Mouse (Mus musculus) heart, adult 2 months (tissue): ENCODE measurements around the gene Dynlrb1. TPM values are rescaled to one million over a fixed set of nuclear protein-coding genes. Genes with fewer than 3 reads are reported as not detected.

Experiments
- DNase-seq, 2 experiments: peaks; one replicate each; pipeline ENCODE4 v3.0.0; 2021
- H3K27ac ChIP-seq: fragments of 200-600 bp; 2 replicates; pipeline ENCODE4 v1.8.1; 2022
- H3K27me3 ChIP-seq: fragments of 200-500 bp; 2 replicates; pipeline ENCODE4 v1.6.1; 2012; ENCODE audit warnings: mild to moderate bottlenecking, low read length, inconsistent platforms, mixed read lengths; ENCODE audit not compliant: control insufficient read depth, insufficient read depth
- H3K36me3 ChIP-seq: fragments of 200-500 bp; 2 replicates; pipeline ENCODE4 v1.6.1; 2012; ENCODE audit warnings: low read length, inconsistent platforms; ENCODE audit not compliant: control insufficient read depth, insufficient read depth
- H3K4me1 ChIP-seq: fragments of 200-500 bp; 2 replicates; pipeline ENCODE4 v1.6.1; 2011; ENCODE audit warnings: low read length; ENCODE audit not compliant: control insufficient read depth, insufficient read depth
- H3K4me3 ChIP-seq: fragments of 200-600 bp; 2 replicates; pipeline ENCODE4 v1.8.1; 2022
- H3K79me2 ChIP-seq: fragments of 200-500 bp; replicated peaks from 2 replicates; pipeline ENCODE4 v1.6.1; 2012; ENCODE audit warnings: mild to moderate bottlenecking, inconsistent platforms, low read length, moderate library complexity, mixed read lengths; ENCODE audit not compliant: control insufficient read depth, insufficient read depth
- H3K9ac ChIP-seq: fragments of 200-500 bp; 2 replicates; pipeline ENCODE4 v1.6.1; 2012; ENCODE audit warnings: low read depth, mild to moderate bottlenecking, control low read depth, inconsistent platforms, low read length, mixed read lengths
- CTCF ChIP-seq: fragments of 200-600 bp; IDR thresholded peaks from 2 replicates; pipeline ENCODE4 v1.8.1; 2022; ENCODE audit warnings: antibody characterized with exemption, mild to moderate bottlenecking, moderate library complexity
- EP300 ChIP-seq: fragments of 200-500 bp; IDR thresholded peaks from 2 replicates; pipeline ENCODE4 v1.6.1; 2011; ENCODE audit warnings: low read depth, low read length, control low read depth; ENCODE audit not compliant: insufficient read depth
- POLR2A ChIP-seq: fragments of 200-500 bp; IDR thresholded peaks from 2 replicates; pipeline ENCODE4 v1.6.1; 2011; ENCODE audit warnings: mild to moderate bottlenecking, low read depth, low read length, control low read depth; ENCODE audit not compliant: insufficient read depth
- WGBS: fragments of 180-500 bp; shearing (Covaris S2); methylation state at CpG from one replicate; pipeline ENCODE4 v1.1.7; 2018; 5-methylcytosine and 5-hydroxymethylcytosine counted together
- intact Hi-C: fragments of 180-260 bp; cut with DNase I; formaldehyde crosslinking; loops from one replicate; pipeline ENCODE4 v1.15.1; 2025
- long read RNA-seq: library from polyadenylated mRNA; stranded (forward); transcript quantifications from one replicate; pipeline ENCODE4 v2.0.0, GENCODE M21; 2021
- polyA plus RNA-seq: library from polyadenylated mRNA; depleted of rRNA; stranded (reverse); fragments of >200 nt; gene quantifications from 2 replicates; pipeline ENCODE4 v1.2.3, GENCODE M21; 2012; rRNA removed
- total RNA-seq, 2 experiments: library from RNA; stranded (reverse); gene quantifications; 2 replicates each; pipeline ENCODE4 v1.2.3; 2021

Gene Dynlrb1
- total RNA-seq (100 to 1,000 TPM; 163 to 165 TPM), polyA plus RNA-seq (359 and 543 TPM in 2 replicates)
- long read RNA-seq, transcript Dynlrb1-202 (4 exons, 684 nt): major isoform, 94 of 110 reads
- long read RNA-seq, partial matches to known transcripts: 5 of 110 reads
- long read RNA-seq, other reads (novel, unspliced or antisense): 6 of 110 reads

DNA sequence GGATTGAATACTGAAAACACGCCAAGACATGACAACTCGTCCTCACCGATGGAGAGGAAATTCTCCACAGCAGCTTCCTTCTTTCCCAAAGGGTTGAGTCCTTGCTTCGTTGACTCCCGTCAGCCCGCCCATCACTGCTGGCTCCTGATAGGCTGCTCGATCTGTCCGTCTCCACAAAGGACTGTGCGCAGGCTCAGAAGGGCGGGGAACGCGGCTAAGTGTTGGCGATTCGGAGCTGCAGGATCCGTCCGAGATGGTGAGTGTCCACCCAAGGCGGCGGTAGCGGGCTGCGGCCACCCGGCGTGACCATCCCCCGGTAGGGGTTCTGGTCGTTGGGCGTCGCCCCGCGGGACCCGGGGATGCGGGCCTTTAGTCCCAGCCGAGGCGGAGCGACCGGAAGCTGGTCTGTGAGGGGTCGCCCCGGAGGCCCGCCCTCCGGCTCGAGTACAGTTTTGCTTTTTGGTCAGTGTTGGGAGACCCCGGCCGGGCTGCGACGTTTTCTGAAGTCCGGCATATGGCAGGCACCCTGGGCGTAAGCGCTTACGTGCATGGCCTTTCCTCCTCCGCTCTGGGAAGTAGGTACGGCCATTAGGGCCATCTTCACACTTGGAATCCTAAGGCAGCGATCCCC lies at the start of gene Dynlrb1:
Dynlrb1 (plus strand) TSS at position 172 of the 631 bp plus-strand sequence.
- intact Hi-C loops: loop anchor here (2.0 kb wide), 1 partner anchor 38 kb away; no protein-coding TSS in a partner anchor
- peaks cover 2% of the 10 kb centered on the region; the same call in 1 of the 2 replicates for H3K36me3 ChIP-seq
- no peaks in the 10 kb centered on the region for H3K27me3 ChIP-seq
- WGBS: under 1% methylated on average over 48 of the region's 50 CpGs
- peak within 1 kb of the TSS; percentile 76 for H3K9ac ChIP-seq
- peak; percentile 46 for TF ChIP-seq CTCF
- no peak for TF ChIP-seq EP300
- TF ChIP-seq POLR2A: peak; percentile 95
- H3K27ac ChIP-seq: peak within 1 kb of the TSS; percentile 98
- peak; percentile 99 to 100 for DNase-seq
- H3K4me1 ChIP-seq: peaks cover 9% of the 10 kb centered on the region
- peak within 1 kb of the TSS; percentile 68 for H3K4me3 ChIP-seq
- peaks cover 3% of the 10 kb centered on the region; the same call in 1 of the 2 replicates for H3K79me2 ChIP-seq

- intact Hi-C loops: no loop called here
- WGBS: 66% methylated on average over 2 of the region's 2 CpGs
- H3K4me1 ChIP-seq: no peaks in the 10 kb centered on the region
- H3K9ac ChIP-seq: no peak overlapping the region
- peaks cover 3% of the 10 kb centered on the region for H3K36me3 ChIP-seq
- no peaks in the 10 kb centered on the region for H3K79me2 ChIP-seq
- H3K4me3 ChIP-seq: no peak overlapping the region
- H3K27ac ChIP-seq: no peak overlapping the region
- 0 out of 2 replicates have a peak, but pooled peaks have one; percentile 26 for TF ChIP-seq EP300
- no peak for TF ChIP-seq POLR2A
- peak; percentile 87 for TF ChIP-seq CTCF
- DNase-seq: no peak
- H3K27me3 ChIP-seq: no peaks in the 10 kb centered on the region
Measured at GRCm38 (mm10) chr2:155207419-155207818, 28.9 kb upstream of the Dynlrb1 start.

GRCm38 (mm10) chr2:155223145-155223544 lies 13.2 kb upstream of the Dynlrb1 start:
- H3K4me1 ChIP-seq: peaks cover 8% of the 10 kb centered on the region
- H3K4me3 ChIP-seq: no peak overlapping the region
- no peak overlapping the region for H3K9ac ChIP-seq
- TF ChIP-seq EP300: no peak
- no peak for TF ChIP-seq CTCF
- TF ChIP-seq POLR2A: no peak
- H3K79me2 ChIP-seq: no peaks in the 10 kb centered on the region
- peaks cover 23% of the 10 kb centered on the region for H3K36me3 ChIP-seq
- 73% methylated on average over 2 of the region's 2 CpGs for WGBS
- intact Hi-C loops: no loop called here
- no peaks in the 10 kb centered on the region for H3K27me3 ChIP-seq
- DNase-seq: no peak
- H3K27ac ChIP-seq: peak overlapping the region; percentile 29

DNA sequence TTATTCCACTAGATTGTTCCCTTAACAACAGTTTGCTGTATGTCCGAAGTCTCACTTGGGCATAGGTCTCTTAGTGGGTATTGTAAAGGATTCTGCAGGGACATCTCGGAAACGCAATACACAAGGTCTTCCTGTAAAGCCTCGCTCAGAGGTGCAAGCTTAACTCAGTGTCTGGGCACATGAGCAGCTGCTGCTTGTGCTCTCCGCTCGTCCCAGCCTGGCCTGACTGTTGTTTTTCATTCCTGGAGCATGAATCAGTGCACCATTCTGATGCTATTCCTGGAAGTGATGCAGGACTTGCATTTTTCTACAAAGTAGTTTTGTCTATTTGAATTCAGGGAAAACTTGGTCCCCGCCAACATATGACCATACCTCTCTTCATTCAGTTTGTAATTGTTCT lies 11.6 kb upstream of the Dynlrb1 start:
- H3K27me3 ChIP-seq: no peaks in the 10 kb centered on the region
- H3K79me2 ChIP-seq: no peaks in the 10 kb centered on the region
- TF ChIP-seq EP300 (peak; percentile 54; the same call in 1 of the 2 replicates), POLR2A (peak; percentile 33; the same call in 1 of the 2 replicates), CTCF (no peak)
- H3K4me3 ChIP-seq: no peak overlapping the region
- no peak overlapping the region for H3K9ac ChIP-seq
- H3K36me3 ChIP-seq: peaks cover 23% of the 10 kb centered on the region
- intact Hi-C loops: no loop called here
- peak overlapping the region; percentile 70 for H3K27ac ChIP-seq
- H3K4me1 ChIP-seq: peaks cover 8% of the 10 kb centered on the region
- WGBS: 51% methylated on average over 7 of the region's 7 CpGs
- peak; percentile 38 to 63 for DNase-seq

DNA sequence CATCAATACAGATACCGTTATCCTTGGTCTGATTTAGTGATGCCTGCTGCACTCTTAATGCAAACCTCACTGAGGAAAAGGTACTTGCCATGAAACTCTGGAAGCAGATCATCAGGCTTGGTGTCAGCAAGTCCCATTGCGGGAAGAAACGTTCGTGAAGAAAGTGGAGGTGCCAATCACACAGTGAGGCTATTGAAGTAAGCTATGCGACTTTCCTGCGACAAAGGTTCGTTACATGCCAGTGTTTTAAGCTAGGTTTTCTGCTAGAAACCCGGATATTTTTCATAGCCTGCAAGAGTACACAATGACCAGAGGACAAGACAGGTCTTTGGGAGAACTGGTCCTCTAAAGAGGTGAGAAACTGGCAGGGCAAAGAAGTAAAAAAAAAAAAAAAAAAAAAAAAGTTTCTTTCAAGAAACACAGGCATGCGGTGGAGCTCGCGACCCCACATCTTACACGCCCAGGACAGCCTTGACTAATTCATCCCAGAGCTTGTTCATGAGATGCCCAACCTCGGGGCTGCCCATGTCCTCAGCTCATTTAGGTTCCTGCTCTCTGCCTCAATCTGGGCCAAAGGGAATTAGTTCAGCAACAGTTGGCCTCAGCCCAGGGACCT lies 479 bp upstream of the Dynlrb1 start:
- intact Hi-C loops: loop anchor here (2.0 kb wide), 1 partner anchor 39 kb away; no protein-coding TSS in a partner anchor
- H3K27ac ChIP-seq: peak overlapping the region; percentile 98
- peak overlapping the region; percentile 76 for H3K9ac ChIP-seq
- peaks cover 2% of the 10 kb centered on the region; the same call in 1 of the 2 replicates for H3K36me3 ChIP-seq
- TF ChIP-seq POLR2A (no peak), EP300 (0 out of 2 replicates have a peak, but pooled peaks have one; percentile 65)
- 7% methylated on average over 13 of the region's 13 CpGs for WGBS
- H3K79me2 ChIP-seq: peaks cover 3% of the 10 kb centered on the region; the same call in 1 of the 2 replicates
- H3K4me3 ChIP-seq: peak overlapping the region; percentile 68
- no peaks in the 10 kb centered on the region for H3K27me3 ChIP-seq
- DNase-seq: no peak
- H3K4me1 ChIP-seq: peaks cover 9% of the 10 kb centered on the region
